Mouse (Mus musculus): ENCODE data around the gene Lama4. TPM values are rescaled to one million over a fixed set of nuclear protein-coding genes. Genes with fewer than 3 reads are reported as not detected.

Lama4 gene
- polyA plus RNA-seq, 1 experiment from 2014 or later = 22.3 TPM

DNA sequence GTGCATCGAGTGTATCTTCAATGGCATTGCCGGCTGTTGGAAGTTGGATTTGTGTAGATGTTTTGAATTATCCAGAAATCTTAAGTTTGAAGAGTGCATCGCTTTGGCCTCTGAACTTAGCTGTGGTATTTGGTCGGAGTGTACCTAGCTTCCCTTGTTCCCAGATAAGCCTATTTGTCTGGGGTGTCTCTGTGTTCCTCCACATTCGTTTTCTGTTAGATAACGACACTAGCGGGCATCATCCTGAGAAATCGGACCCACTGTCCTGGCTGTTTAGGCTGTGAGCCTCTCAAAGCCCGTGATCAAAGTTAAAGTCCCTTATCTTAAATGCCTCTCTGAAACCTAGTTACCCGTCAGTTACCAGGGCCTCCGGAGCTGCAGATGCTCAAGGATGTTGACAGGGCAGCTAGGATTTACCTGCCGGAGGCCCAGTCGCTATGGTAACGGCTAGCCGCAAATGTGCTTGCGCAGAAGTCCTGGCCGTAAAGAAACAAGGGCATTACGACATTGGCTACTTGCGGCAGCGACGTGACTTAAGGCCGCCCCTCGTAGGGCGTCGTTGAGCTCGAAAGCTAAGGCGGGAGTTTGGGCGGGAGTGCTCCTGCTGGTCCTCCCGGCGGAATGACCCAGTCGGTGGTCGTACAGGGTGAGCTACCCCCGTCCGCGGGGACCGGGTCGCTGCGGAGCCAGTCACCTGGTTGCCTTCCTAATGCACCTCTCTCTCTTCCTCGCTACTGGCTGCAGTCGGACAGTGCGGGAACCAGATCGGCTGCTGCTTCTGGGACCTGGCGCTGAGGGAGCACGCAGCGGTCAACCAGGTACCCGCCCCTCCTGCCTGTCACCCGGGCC is 168.4 kb downstream of the Lama4 start, which contains the start of the genes Fam229b and Tube1:
Gene Fam229b, minus strand, starts transcription at position 453 of the 849 bp plus-strand sequence.
Gene Tube1, plus strand, starts transcription at position 515 of the 849 bp plus-strand sequence.
- no peaks in the 10 kb centered on the region for H3K9me3 ChIP-seq (replicated peaks)
- 4% methylated on average over 47 of the region's 47 CpGs for WGBS
- H3K9ac ChIP-seq (replicated peaks) = peak within 1 kb of the TSS; percentile 73
- no peaks in the 10 kb centered on the region for H3K27me3 ChIP-seq (replicated peaks)
- H3K4me2 ChIP-seq = peak within 1 kb of the TSS; percentile 92
- H3K36me3 ChIP-seq = peaks cover 14% of the 10 kb centered on the region
- peaks cover 17% of the 10 kb centered on the region for H3K4me1 ChIP-seq
- H3K4me3 ChIP-seq (replicated peaks) = peak within 1 kb of the TSS; percentile 73
- H3K27ac ChIP-seq (replicated peaks) = peak within 1 kb of the TSS; percentile 85
- peak; percentile 91 for ATAC-seq (ENCODE audit: low FRiP score)

DNA sequence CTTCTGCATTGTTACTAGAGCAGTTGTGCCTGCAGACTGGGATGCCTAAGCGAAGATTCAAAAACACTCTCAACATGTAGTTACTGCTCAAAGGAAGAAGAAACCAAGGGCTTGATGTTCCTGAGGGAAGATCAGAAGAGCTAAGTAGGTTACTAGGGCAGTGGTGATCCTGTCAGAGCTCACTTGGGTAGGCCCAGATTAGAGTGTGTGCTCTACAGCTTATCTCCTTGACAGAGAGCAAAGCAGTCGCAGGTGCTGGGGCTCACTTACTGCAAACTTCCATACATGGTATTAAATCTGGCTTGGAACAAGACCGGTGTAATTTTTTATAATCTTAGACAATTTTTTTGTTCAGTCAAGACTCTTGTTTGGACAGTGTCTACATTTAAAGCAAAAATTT is 172.5 kb downstream of the Lama4 start:
- no peak overlapping the region for H3K9ac ChIP-seq (replicated peaks)
- H3K4me1 ChIP-seq = peaks cover 17% of the 10 kb centered on the region
- H3K9me3 ChIP-seq (replicated peaks) = no peaks in the 10 kb centered on the region
- no peak overlapping the region for H3K4me2 ChIP-seq
- WGBS = 97% methylated on average over 3 of the region's 3 CpGs
- peaks cover 20% of the 10 kb centered on the region for H3K36me3 ChIP-seq
- H3K27ac ChIP-seq (replicated peaks) = no peak overlapping the region
- ATAC-seq (ENCODE audit: low FRiP score) = no peak
- H3K27me3 ChIP-seq (replicated peaks) = no peaks in the 10 kb centered on the region
- H3K4me3 ChIP-seq (replicated peaks) = no peak overlapping the region

DNA sequence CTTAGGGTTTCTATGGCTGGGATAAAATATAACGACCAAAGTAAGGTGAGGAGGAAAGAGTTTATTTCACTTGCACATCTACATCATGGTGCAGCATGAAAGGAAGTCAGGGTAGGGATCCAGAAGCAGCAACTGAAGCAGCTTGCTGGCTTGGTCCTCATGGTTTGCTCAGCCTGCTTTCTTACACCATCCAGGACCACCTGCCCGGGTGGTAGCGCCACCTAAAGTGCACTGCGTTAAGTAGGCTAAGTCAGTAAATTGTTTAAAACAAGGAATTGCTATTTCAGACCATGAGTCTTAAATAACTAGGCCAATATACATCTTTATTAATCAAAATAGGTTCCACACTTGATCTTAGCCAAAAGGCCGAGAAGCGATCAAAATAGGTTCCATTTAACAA is 173.4 kb downstream of the Lama4 start:
- no peaks in the 10 kb centered on the region for H3K27me3 ChIP-seq (replicated peaks)
- no peak overlapping the region for H3K4me2 ChIP-seq
- H3K9ac ChIP-seq (replicated peaks) = no peak overlapping the region
- H3K4me1 ChIP-seq = peaks cover 13% of the 10 kb centered on the region
- 92% methylated on average over 6 of the region's 6 CpGs for WGBS
- H3K36me3 ChIP-seq = peaks cover 20% of the 10 kb centered on the region
- H3K9me3 ChIP-seq (replicated peaks) = no peaks in the 10 kb centered on the region
- no peak overlapping the region for H3K4me3 ChIP-seq (replicated peaks)
- H3K27ac ChIP-seq (replicated peaks) = no peak overlapping the region
- ATAC-seq (ENCODE audit: low FRiP score) = no peak

DNA sequence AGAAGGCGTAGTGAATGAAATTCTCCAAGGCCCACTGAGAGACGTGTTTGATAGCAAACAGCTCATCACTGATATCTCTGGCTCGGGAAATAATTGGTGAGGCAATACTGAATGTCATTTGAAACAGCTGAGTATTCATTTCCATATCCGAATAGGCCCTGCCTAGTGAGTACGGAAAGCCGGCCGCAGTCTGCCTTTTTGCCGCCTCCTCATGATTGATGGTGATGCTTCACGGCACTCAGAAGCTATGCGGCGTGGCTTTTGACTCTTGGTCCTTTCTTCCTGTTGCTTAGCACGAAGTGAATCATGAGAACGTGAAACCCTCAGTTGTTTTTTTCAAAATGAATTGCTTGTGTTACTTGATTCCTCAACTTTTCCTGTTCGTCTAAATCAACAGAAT is 175.5 kb downstream of the Lama4 start:
- peaks cover 33% of the 10 kb centered on the region for H3K36me3 ChIP-seq
- H3K4me1 ChIP-seq = 0 out of 2 replicates have a peak, but pooled peaks cover 1% of the 10 kb centered on the region
- no peaks in the 10 kb centered on the region for H3K9me3 ChIP-seq (replicated peaks)
- no peak overlapping the region for H3K9ac ChIP-seq (replicated peaks)
- H3K4me2 ChIP-seq = no peak overlapping the region
- no peak for ATAC-seq (ENCODE audit: low FRiP score)
- 20% methylated on average over 14 of the region's 14 CpGs for WGBS
- no peak overlapping the region for H3K4me3 ChIP-seq (replicated peaks)
- no peak overlapping the region for H3K27ac ChIP-seq (replicated peaks)
- H3K27me3 ChIP-seq (replicated peaks) = no peaks in the 10 kb centered on the region

DNA sequence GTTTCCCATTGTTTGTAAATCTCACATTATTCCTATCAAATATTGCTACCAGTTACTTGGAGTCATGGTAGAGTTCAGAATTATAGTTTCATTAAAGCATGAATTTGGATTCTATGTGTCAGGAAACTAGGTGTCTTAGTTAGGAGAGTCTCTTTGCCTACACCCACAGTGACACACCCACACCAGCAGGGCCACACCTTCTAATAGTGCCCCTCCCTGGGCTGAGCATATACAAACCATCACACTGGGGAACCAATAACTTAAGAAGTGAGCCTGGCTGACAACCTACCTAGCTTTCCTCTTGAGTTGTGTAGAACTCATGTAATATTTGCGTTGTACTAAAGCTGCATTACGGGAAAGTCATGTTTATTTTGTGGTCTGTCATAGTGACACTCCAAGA is 176.1 kb downstream of the Lama4 start:
- Histone ChIP-seq H3K4me1 (no peaks in the 10 kb centered on the region), H3K4me2 (no peak overlapping the region), H3K36me3 (peaks cover 37% of the 10 kb centered on the region), H3K4me3 (replicated peaks) (no peak overlapping the region), H3K27me3 (replicated peaks) (no peaks in the 10 kb centered on the region), H3K9ac (replicated peaks) (no peak overlapping the region), H3K27ac (replicated peaks) (no peak overlapping the region), H3K9me3 (replicated peaks) (no peaks in the 10 kb centered on the region)
- WGBS = 93% methylated on average over 2 of the region's 2 CpGs
- no peak for ATAC-seq (ENCODE audit: low FRiP score)

DNA sequence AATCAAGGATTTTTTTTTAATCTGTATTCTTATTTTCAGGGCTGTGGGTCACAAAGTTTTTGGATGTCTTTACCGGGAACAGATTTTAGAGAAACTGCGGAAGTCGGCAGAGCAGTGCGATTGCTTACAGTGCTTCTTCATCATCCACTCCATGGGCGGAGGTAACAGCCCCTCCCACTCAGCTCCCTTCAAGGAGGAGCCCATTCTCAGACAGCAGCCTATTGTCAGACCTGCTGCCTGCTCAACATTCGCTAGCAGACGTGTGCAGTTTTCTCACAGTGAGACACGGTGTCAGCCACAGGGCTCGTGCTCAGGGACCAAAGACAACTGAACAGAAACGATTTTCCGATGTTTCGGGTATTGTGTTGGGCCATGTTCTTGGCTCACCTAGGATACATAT is 176.9 kb downstream of the Lama4 start:
- Histone ChIP-seq H3K4me3 (replicated peaks) (no peak overlapping the region), H3K9me3 (replicated peaks) (no peaks in the 10 kb centered on the region), H3K27me3 (replicated peaks) (no peaks in the 10 kb centered on the region), H3K4me1 (no peaks in the 10 kb centered on the region), H3K36me3 (peaks cover 38% of the 10 kb centered on the region), H3K9ac (replicated peaks) (no peak overlapping the region), H3K4me2 (no peak overlapping the region), H3K27ac (replicated peaks) (no peak overlapping the region)
- 60% methylated on average over 12 of the region's 12 CpGs for WGBS
- no peak for ATAC-seq (ENCODE audit: low FRiP score)

DNA sequence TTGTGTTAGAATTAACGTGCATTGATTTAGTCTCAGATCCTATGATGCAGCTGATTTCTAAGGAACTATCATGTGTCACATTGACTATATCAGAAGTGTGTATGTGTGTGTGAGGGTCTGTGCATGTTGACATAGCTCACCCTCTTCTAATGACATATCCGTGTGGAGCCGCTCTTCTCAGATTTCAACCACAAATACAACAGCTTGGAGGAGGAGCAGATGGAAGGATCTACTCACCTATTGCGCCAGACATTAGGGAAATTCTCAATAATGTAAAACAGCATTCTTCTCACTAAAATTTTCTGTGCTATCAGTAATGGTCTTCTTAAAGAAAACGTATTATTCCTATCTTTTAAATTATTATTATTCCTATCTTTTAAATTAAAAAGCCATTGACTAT is 191.4 kb downstream of the Lama4 start:
- 92% methylated on average over 5 of the region's 5 CpGs for WGBS
- Histone ChIP-seq H3K36me3 (no peaks in the 10 kb centered on the region), H3K4me3 (replicated peaks) (no peak overlapping the region), H3K9ac (replicated peaks) (no peak overlapping the region), H3K9me3 (replicated peaks) (no peaks in the 10 kb centered on the region), H3K27me3 (replicated peaks) (no peaks in the 10 kb centered on the region), H3K27ac (replicated peaks) (no peak overlapping the region), H3K4me1 (no peaks in the 10 kb centered on the region), H3K4me2 (no peak overlapping the region)
- no peak for ATAC-seq (ENCODE audit: low FRiP score)

DNA sequence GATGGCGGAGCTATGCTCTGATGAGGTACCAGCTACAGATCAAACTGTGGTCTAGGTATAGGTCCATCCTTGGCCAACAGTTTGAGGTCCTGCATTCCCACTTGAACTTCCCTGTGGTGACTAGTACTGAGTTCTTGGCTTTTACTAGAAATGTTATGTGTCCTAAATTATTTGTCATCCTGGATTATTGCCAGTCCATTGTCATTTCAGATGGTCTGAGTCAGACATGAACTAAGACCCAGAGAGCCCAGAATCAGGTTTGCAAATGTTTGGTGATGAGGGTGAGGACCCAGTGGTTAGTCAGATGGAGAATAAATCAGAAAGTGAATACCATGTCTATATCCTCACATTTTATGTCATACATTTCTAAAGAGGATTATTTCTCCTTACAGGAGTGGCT is 192.0 kb downstream of the Lama4 start:
- H3K27me3 ChIP-seq (replicated peaks) = no peaks in the 10 kb centered on the region
- H3K4me2 ChIP-seq = no peak overlapping the region
- ATAC-seq (ENCODE audit: low FRiP score) = no peak
- H3K36me3 ChIP-seq = no peaks in the 10 kb centered on the region
- 94% methylated on average over 1 of the region's 1 CpGs for WGBS
- no peaks in the 10 kb centered on the region for H3K4me1 ChIP-seq
- no peak overlapping the region for H3K4me3 ChIP-seq (replicated peaks)
- no peak overlapping the region for H3K27ac ChIP-seq (replicated peaks)
- no peak overlapping the region for H3K9ac ChIP-seq (replicated peaks)
- no peaks in the 10 kb centered on the region for H3K9me3 ChIP-seq (replicated peaks)

DNA sequence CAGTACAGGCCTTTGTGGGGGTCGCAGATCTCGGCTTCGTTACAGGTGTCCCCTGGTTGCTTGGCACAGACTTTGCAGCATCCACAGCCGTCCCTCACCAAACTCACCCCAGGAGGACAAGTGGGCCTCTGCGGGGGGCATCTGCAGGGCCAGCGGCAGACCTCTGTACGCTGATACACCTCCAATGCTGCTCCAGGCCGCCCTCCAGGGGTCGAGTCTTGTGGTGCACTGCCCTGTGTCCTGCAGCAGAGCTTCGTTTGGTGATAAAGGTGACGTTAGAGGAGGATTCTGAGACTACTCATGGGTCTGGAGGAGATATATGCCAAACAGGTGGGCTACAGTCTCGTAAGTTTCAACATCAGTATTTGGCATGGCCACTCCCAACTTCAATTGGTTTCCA is 193.0 kb downstream of the Lama4 start:
- Histone ChIP-seq H3K9ac (replicated peaks) (no peak overlapping the region), H3K4me2 (no peak overlapping the region), H3K27ac (replicated peaks) (no peak overlapping the region), H3K27me3 (replicated peaks) (no peaks in the 10 kb centered on the region), H3K4me1 (peaks cover 8% of the 10 kb centered on the region; the same call in 1 of the 2 replicates), H3K9me3 (replicated peaks) (no peaks in the 10 kb centered on the region), H3K36me3 (no peaks in the 10 kb centered on the region), H3K4me3 (replicated peaks) (no peak overlapping the region)
- no peak for ATAC-seq (ENCODE audit: low FRiP score)
- WGBS = 56% methylated on average over 12 of the region's 12 CpGs

Other genes starting within 250 kb of the Lama4 start
- not detected in 2 replicates for gene Rfpl4b, start 143.7 kb upstream of the Lama4 start, polyA plus RNA-seq (2015; fragmentation: Nextera tagmentation; extraction: Ambion mirVana)
- 23.8 and 36.8 TPM in 2 replicates for gene Fam229b, start 168.4 kb downstream of the Lama4 start, polyA plus RNA-seq (2015; fragmentation: Nextera tagmentation; extraction: Ambion mirVana)
- 7.1 and 10.2 TPM in 2 replicates for gene Tube1, start 168.5 kb downstream of the Lama4 start, polyA plus RNA-seq (2015; fragmentation: Nextera tagmentation; extraction: Ambion mirVana)
- gene Ccn6, start 198.3 kb downstream of the Lama4 start, polyA plus RNA-seq (2015; fragmentation: Nextera tagmentation; extraction: Ambion mirVana) = 0.65 and 0.69 TPM in 2 replicates

Data from neural tube, embryonic 15.5 days (tissue).